Mouse (Mus musculus) G1E (cell line): ENCODE data around the gene Sbno1.

ENCODE experiments used
- CTCF ChIP-seq: IDR thresholded peaks from 2 replicates; pipeline ENCODE4 v1.5.1; 2012; ENCODE audit warnings: low read depth, low read length, inconsistent platforms, mixed read lengths
- GATA1 ChIP-seq: IDR thresholded peaks from 2 replicates; pipeline ENCODE4 v1.6.1; 2012; ENCODE audit warnings: borderline replicate concordance, low read length, inconsistent platforms, mixed read lengths
- TAL1 ChIP-seq: conservative IDR thresholded peaks from 2 replicates; pipeline ENCODE4 v1.6.1; 2012; ENCODE audit warnings: low read depth, low read length, inconsistent platforms, mixed read lengths

DNA sequence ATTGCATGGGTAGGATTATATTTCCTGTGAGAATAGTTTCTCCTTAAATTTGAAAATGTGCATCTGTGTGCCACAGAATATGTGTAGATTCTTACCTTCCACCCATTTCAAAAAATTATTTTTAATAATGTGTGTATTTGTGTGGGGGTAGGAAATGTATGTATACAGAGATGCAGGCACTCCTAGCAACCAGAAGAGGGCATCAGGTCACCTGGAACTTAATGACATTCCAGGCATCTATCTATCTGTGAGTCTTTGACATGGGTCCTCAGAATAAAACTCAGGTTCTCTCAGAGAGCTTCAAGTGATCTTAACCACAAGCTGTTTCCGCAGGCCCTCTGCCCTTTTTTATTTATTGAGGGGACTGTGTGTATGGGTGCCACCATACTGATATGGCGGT lies 66.2 kb downstream of the Sbno1 start:
- TF ChIP-seq CTCF: 0 out of 2 replicates have a peak, but pooled peaks have one; percentile 2
- TF ChIP-seq GATA1: no peak
- TF ChIP-seq TAL1: no peak
